Mouse (Mus musculus) E14TG2a.4 (cell line): ENCODE results near the gene Hsf2bp.

Experiments used
- CTCF ChIP-seq: conservative IDR thresholded peaks from 2 replicates; pipeline ENCODE4 v1.5.1; 2014; ENCODE audit warnings: low read length
- NANOG ChIP-seq: IDR thresholded peaks from 2 replicates; pipeline ENCODE4 v1.6.1; 2014; ENCODE audit warnings: borderline replicate concordance, low read length, mixed read lengths

GRCm38 (mm10) chr17:31966566-31966965, 69.6 kb downstream of the Hsf2bp start:
- TF ChIP-seq CTCF (no peak), NANOG (no peak)
